Comparison of ENCODE assay signal across 10 mouse cellular contexts in the genomic region with DNA sequence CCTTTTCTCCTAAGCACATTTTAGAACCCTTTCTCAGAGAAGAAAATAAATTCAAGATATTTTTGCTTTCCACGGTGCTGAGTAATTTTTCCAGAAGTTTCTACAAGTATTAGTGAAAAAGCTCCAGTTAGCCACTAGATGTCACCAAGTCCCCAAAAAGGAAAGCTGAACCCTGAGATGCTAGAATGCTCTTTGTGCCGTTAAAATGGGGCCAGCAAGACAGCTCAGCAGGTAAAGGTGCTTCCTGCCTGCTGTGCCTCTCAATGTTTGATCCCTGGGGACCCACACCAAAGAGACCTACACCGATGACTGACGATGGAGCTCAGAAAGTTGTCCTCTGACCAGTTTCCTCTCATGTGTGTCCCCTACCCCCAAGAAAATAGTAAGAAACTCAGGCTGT. TPM values are rescaled to one million over a fixed set of nuclear protein-coding genes. Genes with fewer than 3 reads are reported as not detected.
A peak's percentile ranks its signal among the peaks of the same experiment; 100 is the strongest.
DNase-seq lines count a peak whose midpoint lies in the region; ATAC-seq lines count a peak whose summit lies in the region.
"Had no signal": no experiment of that assay in that cellular context is flagged by ENCODE, and none has a peak within 500 bp of the region (broad histone marks: within the 10 kb centered on the region; RNA-seq: fewer than 3 reads in every experiment).

No protein-coding gene starts in this region.

- H3K4me1 ChIP-seq in liver, embryonic 13.5 days (replicated peaks) = peaks cover 26% of the 10 kb centered on the region
- H3K4me1 ChIP-seq: embryonic facial prominence, embryonic 15.5 days; neural tube, embryonic 13.5 days had no signal

- H3K4me2 ChIP-seq in liver, embryonic 13.5 days = no peak overlapping the region
- H3K4me2 ChIP-seq: embryonic facial prominence, embryonic 15.5 days; neural tube, embryonic 13.5 days had no signal

- H3K27me3 ChIP-seq in liver, embryonic 13.5 days = no peaks in the 10 kb centered on the region
- H3K27me3 ChIP-seq: embryonic facial prominence, embryonic 15.5 days; neural tube, embryonic 13.5 days had no signal

- no peak overlapping the region for H3K4me3 ChIP-seq in liver, embryonic 13.5 days (replicated peaks)
- H3K4me3 ChIP-seq: embryonic facial prominence, embryonic 15.5 days; neural tube, embryonic 13.5 days had no signal

- no peak overlapping the region for H3K9ac ChIP-seq in liver, embryonic 13.5 days
- H3K9ac ChIP-seq: embryonic facial prominence, embryonic 15.5 days; neural tube, embryonic 13.5 days had no signal

- H3K9me3 ChIP-seq in liver, embryonic 13.5 days (replicated peaks) = no peaks in the 10 kb centered on the region
- H3K9me3 ChIP-seq: embryonic facial prominence, embryonic 15.5 days; neural tube, embryonic 13.5 days had no signal

- no peak for ATAC-seq in liver, embryonic 13.5 days (ENCODE audit: low read depth)
- peak; percentile 48; the same call in 1 of the 2 replicates for ATAC-seq in neutrophil, adult 5-6 weeks (ENCODE audit: extremely low read depth, insufficient number of reproducible peaks, low FRiP score, poor library complexity, severe bottlenecking)

- DNase-seq in embryo, embryonic 10 days (ENCODE audit: low spot score) = peak; percentile 29
- DNase-seq in embryo, embryonic 9.5 days (ENCODE audit: extremely low spot score) = no peak
- peak; percentile 11 for DNase-seq in liver, embryonic 13.5 days
- no peak for DNase-seq in liver
- peak; percentile 69 for DNase-seq in brain, adult 2 months (ENCODE audit: low read depth, low spot score)
- no peak for DNase-seq in layer of hippocampus, postnatal 25 days (ENCODE audit: extremely low spot score in 1 of 2, low spot score in 1 of 2)
- no peak for DNase-seq in c-Kit-positive CD71-positive TER-119-positive erythroid progenitor cells, embryonic 14.5 days (ENCODE audit: low spot score)

- no peak overlapping the region for H3K27ac ChIP-seq in liver, embryonic 13.5 days
- H3K27ac ChIP-seq: embryonic facial prominence, embryonic 15.5 days; neural tube, embryonic 13.5 days had no signal

- 25% methylated on average over 4 of the region's 4 CpGs for WGBS in liver, embryonic 13.5 days (ENCODE audit: insufficient replicate concordance)

- 0 out of 2 replicates have a peak, but pooled peaks cover 3% of the 10 kb centered on the region for H3K36me3 ChIP-seq in liver, embryonic 13.5 days
- H3K36me3 ChIP-seq: embryonic facial prominence, embryonic 15.5 days had no signal

RNA-seq across cellular contexts. Expression of a gene that starts 8.5 kb away (rescaled TPM):
- polyA plus RNA-seq in liver, embryonic 13.5 days (2015; fragmentation: Nextera tagmentation; extraction: Ambion mirVana) = 87.1 and 108 TPM in 2 replicates
- total RNA-seq in neutrophil, adult 5-6 weeks (2017) = 201 and 219 TPM in 2 replicates
- 100 to 1,000 TPM; 155 to 158 TPM for total RNA-seq in layer of hippocampus, postnatal 25 days (2021)

RNA-seq across cellular contexts. Expression of a gene that starts 8.5 kb away (rescaled TPM):
- polyA plus RNA-seq in liver, embryonic 13.5 days (2015; fragmentation: Nextera tagmentation; extraction: Ambion mirVana) = 4.5 TPM in 2 replicates
- 11.0 and 15.0 TPM in 2 replicates for total RNA-seq in neutrophil, adult 5-6 weeks (2017)
- total RNA-seq in layer of hippocampus, postnatal 25 days (2021) = 1 to 10 TPM; 7.3 to 8.5 TPM

RNA-seq across cellular contexts. Expression of a gene that starts 24.0 kb away (rescaled TPM):
- 398 and 420 TPM in 2 replicates for polyA plus RNA-seq in liver, embryonic 13.5 days (2015; fragmentation: Nextera tagmentation; extraction: Ambion mirVana)
- total RNA-seq in neutrophil, adult 5-6 weeks (2017) = 857 and 908 TPM in 2 replicates
- 100 to 1,000 TPM; 125 to 148 TPM for total RNA-seq in layer of hippocampus, postnatal 25 days (2021)

RNA-seq across cellular contexts. Expression of a gene that starts 26.1 kb away (rescaled TPM):
- polyA plus RNA-seq in liver, embryonic 13.5 days (2015; fragmentation: Nextera tagmentation; extraction: Ambion mirVana) = 24.9 and 31.3 TPM in 2 replicates
- total RNA-seq in neutrophil, adult 5-6 weeks (2017) = 112 and 115 TPM in 2 replicates
- total RNA-seq in layer of hippocampus, postnatal 25 days (2021) = under 1 TPM; 0.87 to 0.91 TPM

Comparison
In these comparisons a context has a peak if more than half of its experiments do, and no peak if none do; other contexts are left out.
1. DNase-seq: peak in embryo, embryonic 10 days (single experiment), liver, embryonic 13.5 days (single experiment) and brain, adult 2 months (single experiment); none in embryo, embryonic 9.5 days (single experiment), liver (single experiment), layer of hippocampus, postnatal 25 days (0 of 2) and c-Kit-positive CD71-positive TER-119-positive erythroid progenitor cells, embryonic 14.5 days (single experiment).